7 mouse cellular contexts compared by ENCODE assay signal in the genomic region with DNA sequence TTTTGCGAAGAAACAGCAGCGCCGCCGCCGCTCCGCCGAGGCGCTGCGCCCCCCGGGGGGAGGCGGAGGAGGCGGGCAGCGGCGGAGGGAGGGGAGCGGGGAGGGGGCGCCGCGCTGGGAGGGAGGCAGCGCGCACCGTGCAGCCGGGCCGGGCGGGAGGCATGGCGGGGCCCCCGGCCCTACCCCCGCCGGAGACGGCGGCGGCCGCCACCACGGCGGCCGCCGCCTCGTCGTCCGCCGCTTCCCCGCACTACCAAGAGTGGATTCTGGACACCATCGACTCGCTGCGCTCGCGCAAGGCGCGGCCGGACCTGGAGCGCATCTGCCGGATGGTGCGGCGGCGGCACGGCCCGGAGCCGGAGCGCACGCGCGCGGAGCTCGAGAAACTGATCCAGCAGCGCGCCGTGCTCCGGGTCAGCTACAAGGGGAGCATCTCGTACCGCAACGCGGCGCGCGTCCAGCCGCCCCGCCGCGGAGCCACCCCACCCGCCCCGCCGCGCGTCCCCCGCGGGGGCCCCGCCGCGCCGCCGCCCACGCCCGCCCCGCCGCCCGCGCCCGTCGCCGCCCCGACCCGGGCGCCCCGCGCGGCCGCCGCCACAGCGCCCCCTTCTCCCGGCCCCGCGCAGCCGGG. TPM values are rescaled to one million over a fixed set of nuclear protein-coding genes. Genes with fewer than 3 reads are reported as not detected.
DNase-seq lines count a peak whose midpoint lies in the region; ATAC-seq and TF ChIP-seq lines count a peak whose summit lies in the region.

A gene (plus strand): TSS at position 162 of the 631 bp plus-strand sequence.

- ATAC-seq in erythroblast, adult 5-6 weeks (replicated peaks; ENCODE audit: low FRiP score, poor library complexity, severe bottlenecking) = no peak
- ATAC-seq in heart, postnatal 0 days (ENCODE audit: insufficient read depth, low read depth) = peak; percentile 8; the same call in 1 of the 2 replicates

- H3K9ac ChIP-seq in ES-Bruce4 (ENCODE audit: low read depth, poor library complexity, severe bottlenecking) = peak within 1 kb of the TSS; percentile 99
- peak within 1 kb of the TSS; percentile 78 for H3K9ac ChIP-seq in heart, postnatal 0 days (replicated peaks; ENCODE audit: low read depth, low read length)

- under 1% methylated on average over 52 of the region's 112 CpGs for WGBS in heart, postnatal 0 days

- no peak for TF ChIP-seq EP300 in ES-Bruce4 (IDR thresholded peaks at IDR 0.05; ENCODE audit: insufficient read depth, low read depth, low read length)
- no peak for TF ChIP-seq EP300 in heart, postnatal 0 days (IDR thresholded peaks at IDR 0.05; ENCODE audit: low read depth)

- DNase-seq in adrenal gland, postnatal 14 days = peak; percentile 70
- no peak for DNase-seq in heart, postnatal 0 days (ENCODE audit: low spot score)
- no peak for DNase-seq in layer of hippocampus, adult 8-10 months (ENCODE audit: low spot score in 2 of 2)
- peak; percentile 44 for DNase-seq in lung, postnatal 14 days
- DNase-seq in right cerebral cortex, postnatal 10 days (ENCODE audit: low spot score in 2 of 2) = peak; percentile 75 to 81

- H3K27ac ChIP-seq in ES-Bruce4 (ENCODE audit: insufficient read depth, low read length) = peak within 1 kb of the TSS; percentile 78
- peak within 1 kb of the TSS; percentile 91 for H3K27ac ChIP-seq in heart, postnatal 0 days (ENCODE audit: low read depth)

- H3K4me1 ChIP-seq in ES-Bruce4 (ENCODE audit: control insufficient read depth, insufficient read depth, low read length) = peaks cover 7% of the 10 kb centered on the region
- H3K4me1 ChIP-seq in heart, postnatal 0 days (ENCODE audit: control insufficient read depth, insufficient read depth) = 0 out of 2 replicates have a peak, but pooled peaks cover 5% of the 10 kb centered on the region

- no peaks in the 10 kb centered on the region for H3K27me3 ChIP-seq in ES-Bruce4 (ENCODE audit: control insufficient read depth, insufficient read depth, low read length, poor library complexity, severe bottlenecking)
- no peaks in the 10 kb centered on the region for H3K27me3 ChIP-seq in heart, postnatal 0 days (ENCODE audit: control insufficient read depth, insufficient read depth, low read length)

- H3K4me2 ChIP-seq in heart, postnatal 0 days (ENCODE audit: low read depth, low read length) = peak within 1 kb of the TSS; percentile 71

- no peak for TF ChIP-seq POLR2A in ES-Bruce4 (IDR thresholded peaks at IDR 0.05; ENCODE audit: insufficient read depth, low read length)

- H3K36me3 ChIP-seq in ES-Bruce4 (ENCODE audit: control insufficient read depth, insufficient read depth, low read length, poor library complexity, severe bottlenecking) = peaks cover 18% of the 10 kb centered on the region
- H3K36me3 ChIP-seq in heart, postnatal 0 days (replicated peaks; ENCODE audit: control insufficient read depth, insufficient read depth, low read length) = peaks cover 37% of the 10 kb centered on the region

- no peak for TF ChIP-seq CTCF in ES-Bruce4 (IDR thresholded peaks at IDR 0.05; ENCODE audit: low read depth, low read length)
- no peak for TF ChIP-seq CTCF in heart, postnatal 0 days (IDR thresholded peaks at IDR 0.05; ENCODE audit: low read depth)

- H3K4me3 ChIP-seq in ES-Bruce4 (ENCODE audit: low read depth, low read length) = peak within 1 kb of the TSS; percentile 90
- H3K4me3 ChIP-seq in heart, postnatal 0 days (ENCODE audit: low read depth, low read length) = peak within 1 kb of the TSS; percentile 92

- no peaks in the 10 kb centered on the region for H3K9me3 ChIP-seq in ES-Bruce4 (replicated peaks; ENCODE audit: control insufficient read depth, insufficient read depth, low read length, poor library complexity, severe bottlenecking)
- no peaks in the 10 kb centered on the region for H3K9me3 ChIP-seq in heart, postnatal 0 days (replicated peaks; ENCODE audit: control insufficient read depth, low read length)

RNA-seq across cellular contexts. Expression of the gene that starts here (rescaled TPM):
- polyA plus RNA-seq in ES-Bruce4 (2011; ENCODE audit: insufficient read depth, insufficient read length, low read depth, missing spikeins) = 79.7 and 95.7 TPM in 2 replicates
- 37.0 and 42.5 TPM in 2 replicates for total RNA-seq in adrenal gland, postnatal 14 days (2021)
- 14.8 and 33.2 TPM in 2 replicates for total RNA-seq in erythroblast, adult 5-6 weeks (2015; ENCODE audit: low replicate concordance)
- total RNA-seq in erythroblast, adult 5-6 weeks (2017; ENCODE audit: low replicate concordance) = 32.5 and 36.0 TPM in 2 replicates
- 46.3 and 52.0 TPM in 2 replicates for total RNA-seq in heart, postnatal 0 days (2014; rRNA removed; ENCODE audit: low replicate concordance)
- polyA plus RNA-seq in heart, postnatal 0 days (2015; fragmentation: Nextera tagmentation; extraction: Ambion mirVana) = 3.6 and 3.7 TPM in 2 replicates
- total RNA-seq in layer of hippocampus, adult 8-10 months (2022) = 10 to 100 TPM; 37.6 to 42.8 (median 40.0) TPM

Comparison
In these comparisons a context has a peak if more than half of its experiments do, and no peak if none do; other contexts are left out.
1. RNA of the gene that starts here (polyA plus RNA-seq): 79.7 to 95.7 TPM in ES-Bruce4; 3.6 to 3.7 TPM in heart, postnatal 0 days; every median in the first group is over 10 times any median in the second.
2. DNase-seq: peak in adrenal gland, postnatal 14 days (single experiment), lung, postnatal 14 days (single experiment) and right cerebral cortex, postnatal 10 days (2 of 2); none in heart, postnatal 0 days (single experiment) and layer of hippocampus, adult 8-10 months (0 of 2).